Mouse (Mus musculus) kidney, adult 2 months (tissue): ENCODE results near the gene Hikeshi.

ENCODE experiments used
- CTCF ChIP-seq: fragments of 200-500 bp; conservative IDR thresholded peaks from 2 replicates; pipeline ENCODE4 v1.5.1; 2011; ENCODE audit warnings: low read depth, mild to moderate bottlenecking, control low read depth, low read length, moderate library complexity, mixed read lengths; ENCODE audit not compliant: insufficient read depth, insufficient read length
- POLR2A ChIP-seq: fragments of 200-500 bp; IDR thresholded peaks from one replicate; pipeline ENCODE4 v1.6.1; 2011; ENCODE audit warnings: low read depth, low read length, control low read depth

DNA sequence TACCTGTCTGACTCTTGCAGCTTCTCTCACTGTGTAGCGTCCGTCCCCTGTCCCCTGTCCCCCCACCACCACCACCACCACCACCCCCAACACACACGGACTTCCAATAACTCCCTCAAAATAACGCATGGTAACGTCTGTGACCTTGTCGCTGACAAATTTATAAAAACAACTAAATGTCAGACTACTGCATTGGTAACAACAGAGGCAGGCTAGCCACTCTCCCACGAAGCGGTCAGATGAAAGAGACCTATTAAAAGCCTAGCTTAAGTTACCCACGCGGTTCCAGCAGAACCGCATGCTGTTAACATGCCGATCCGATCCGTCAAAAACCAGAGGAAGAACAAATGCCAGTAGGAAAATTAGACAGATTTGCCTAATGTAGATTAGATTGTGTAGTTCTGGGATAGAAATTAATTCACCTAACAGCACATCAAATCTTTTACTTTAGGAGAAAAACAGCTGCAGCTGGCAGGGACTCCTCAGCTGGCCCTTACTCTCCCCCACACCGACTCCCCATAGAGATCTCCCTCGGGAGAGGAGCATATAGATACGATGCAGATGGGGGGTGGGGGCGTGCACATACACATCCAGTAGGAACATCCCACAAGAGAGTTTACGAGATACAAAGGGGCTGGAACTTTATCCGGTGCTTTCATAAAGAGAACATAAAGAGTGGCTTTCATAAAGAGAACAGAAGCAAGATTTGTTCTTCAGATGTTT is 31.9 kb downstream of the Hikeshi start:
- no peak for TF ChIP-seq CTCF
- no peak for TF ChIP-seq POLR2A
